Comparison of ENCODE assay signal across 11 mouse cellular contexts in genomic region chr9:28386527-28387175, GRCm38 (mm10).
A peak's percentile ranks its signal among the peaks of the same experiment; 100 is the strongest.
DNase-seq lines count a peak whose midpoint lies in the region; ATAC-seq lines count a peak whose summit lies in the region.
"Had no signal": no experiment of that assay in that cellular context is flagged by ENCODE, and none has a peak within 500 bp of the region (broad histone marks: within the 10 kb centered on the region; RNA-seq: fewer than 3 reads in every experiment).

No protein-coding gene starts in this region.

- ATAC-seq in forebrain, embryonic 13.5 days = peak; percentile 43; the same call in 1 of the 2 replicates
- no peak for ATAC-seq in forebrain, embryonic 12.5 days (ENCODE audit: low FRiP score)
- ATAC-seq in midbrain, embryonic 11.5 days (ENCODE audit: low FRiP score) = no peak
- no peak for ATAC-seq in midbrain, embryonic 15.5 days (replicated peaks)
- no peak for ATAC-seq in CD4-positive, CD25-positive, alpha-beta regulatory T cell, adult 4 months
- no peak for ATAC-seq in intestine, embryonic 15.5 days
- ATAC-seq: midbrain, embryonic 16.5 days had no signal

- no peak overlapping the region for H3K27ac ChIP-seq in forebrain, embryonic 13.5 days
- no peak overlapping the region for H3K27ac ChIP-seq in forebrain, embryonic 12.5 days
- no peak overlapping the region for H3K27ac ChIP-seq in midbrain, embryonic 11.5 days (ENCODE audit: low read depth, low read length)
- no peak overlapping the region for H3K27ac ChIP-seq in midbrain, embryonic 15.5 days
- H3K27ac ChIP-seq in intestine, embryonic 15.5 days = no peak overlapping the region
- H3K27ac ChIP-seq: stomach, postnatal 0 days had no signal

- H3K4me1 ChIP-seq in forebrain, embryonic 13.5 days = peaks cover 11% of the 10 kb centered on the region
- H3K4me1 ChIP-seq in forebrain, embryonic 12.5 days = no peaks in the 10 kb centered on the region
- no peaks in the 10 kb centered on the region for H3K4me1 ChIP-seq in midbrain, embryonic 11.5 days (ENCODE audit: control insufficient read depth, insufficient read depth, low read length)
- H3K4me1 ChIP-seq in midbrain, embryonic 15.5 days = peaks cover 3% of the 10 kb centered on the region; the same call in 1 of the 2 replicates
- H3K4me1 ChIP-seq in intestine, embryonic 15.5 days (replicated peaks) = no peaks in the 10 kb centered on the region

- no peak overlapping the region; the same call in 1 of the 2 replicates for H3K9ac ChIP-seq in forebrain, embryonic 13.5 days
- H3K9ac ChIP-seq in forebrain, embryonic 12.5 days = no peak overlapping the region
- no peak overlapping the region for H3K9ac ChIP-seq in midbrain, embryonic 11.5 days (ENCODE audit: low read length)
- H3K9ac ChIP-seq in midbrain, embryonic 15.5 days = no peak overlapping the region
- no peak overlapping the region for H3K9ac ChIP-seq in intestine, embryonic 15.5 days

- DNase-seq in midbrain, embryonic 11.5 days (ENCODE audit: low spot score, missing footprints) = peak; percentile 79
- peak; percentile 23 to 84 for DNase-seq in left cerebral cortex, adult 8-10 months (ENCODE audit: low spot score in 2 of 2)
- DNase-seq in gastrocnemius, postnatal 10 days = no peak
- DNase-seq: gastrocnemius, postnatal 36 days had no signal

- no peaks in the 10 kb centered on the region for H3K9me3 ChIP-seq in forebrain, embryonic 13.5 days (replicated peaks)
- H3K9me3 ChIP-seq in forebrain, embryonic 12.5 days = no peaks in the 10 kb centered on the region
- H3K9me3 ChIP-seq in midbrain, embryonic 11.5 days (ENCODE audit: control insufficient read depth, low read length) = no peaks in the 10 kb centered on the region
- no peaks in the 10 kb centered on the region for H3K9me3 ChIP-seq in midbrain, embryonic 15.5 days
- no peaks in the 10 kb centered on the region for H3K9me3 ChIP-seq in intestine, embryonic 15.5 days

- no peaks in the 10 kb centered on the region for H3K27me3 ChIP-seq in forebrain, embryonic 13.5 days
- no peaks in the 10 kb centered on the region for H3K27me3 ChIP-seq in forebrain, embryonic 12.5 days
- no peaks in the 10 kb centered on the region for H3K27me3 ChIP-seq in midbrain, embryonic 11.5 days (ENCODE audit: control insufficient read depth, insufficient read depth, low read length)
- H3K27me3 ChIP-seq in midbrain, embryonic 15.5 days (replicated peaks) = no peaks in the 10 kb centered on the region
- H3K27me3 ChIP-seq in intestine, embryonic 15.5 days (replicated peaks) = no peaks in the 10 kb centered on the region

- no peak overlapping the region for H3K4me2 ChIP-seq in forebrain, embryonic 13.5 days
- no peak overlapping the region for H3K4me2 ChIP-seq in forebrain, embryonic 12.5 days
- H3K4me2 ChIP-seq in midbrain, embryonic 11.5 days = no peak overlapping the region
- H3K4me2 ChIP-seq in midbrain, embryonic 15.5 days = no peak overlapping the region
- H3K4me2 ChIP-seq in intestine, embryonic 15.5 days (replicated peaks) = no peak overlapping the region

- no peak overlapping the region for H3K4me3 ChIP-seq in forebrain, embryonic 13.5 days
- H3K4me3 ChIP-seq in forebrain, embryonic 12.5 days (replicated peaks) = no peak overlapping the region
- H3K4me3 ChIP-seq in midbrain, embryonic 11.5 days (ENCODE audit: low read depth, low read length) = no peak overlapping the region
- no peak overlapping the region for H3K4me3 ChIP-seq in midbrain, embryonic 15.5 days
- no peak overlapping the region for H3K4me3 ChIP-seq in intestine, embryonic 15.5 days (replicated peaks)

- WGBS in forebrain, embryonic 13.5 days = 65% methylated on average over 5 of the region's 5 CpGs
- WGBS in forebrain, embryonic 12.5 days = 63% methylated on average over 5 of the region's 5 CpGs
- WGBS in midbrain, embryonic 11.5 days = 57% methylated on average over 5 of the region's 5 CpGs
- 43% methylated on average over 5 of the region's 5 CpGs for WGBS in midbrain, embryonic 15.5 days
- WGBS in intestine, embryonic 15.5 days = 43% methylated on average over 5 of the region's 5 CpGs

- H3K36me3 ChIP-seq in forebrain, embryonic 13.5 days (ENCODE audit: poor library complexity, severe bottlenecking) = no peaks in the 10 kb centered on the region
- no peaks in the 10 kb centered on the region for H3K36me3 ChIP-seq in forebrain, embryonic 12.5 days (replicated peaks)
- H3K36me3 ChIP-seq in midbrain, embryonic 11.5 days (ENCODE audit: control insufficient read depth, insufficient read depth, low read length) = no peaks in the 10 kb centered on the region
- no peaks in the 10 kb centered on the region for H3K36me3 ChIP-seq in midbrain, embryonic 15.5 days (replicated peaks)
- H3K36me3 ChIP-seq in intestine, embryonic 15.5 days = no peaks in the 10 kb centered on the region
